Mouse (Mus musculus) large intestine, adult 2 months (tissue): ENCODE data around the gene Khdc4. TPM values are rescaled to one million over a fixed set of nuclear protein-coding genes. Genes with fewer than 3 reads are reported as not detected.
"Not testable (repeated sequence)": the region's sequence is repeated elsewhere in the genome, so short reads cannot be mapped to it uniquely, and the experiment has no call there.

Source experiments
- DNase-seq: peaks from one replicate; pipeline ENCODE4 v3.0.0-alpha.2; 2012; ENCODE audit warnings: low read depth, low spot score
- WGBS: fragments of 180-500 bp; shearing (Covaris S2); methylation state at CpG from one replicate; pipeline ENCODE4 v1.1.7; 2018; 5-methylcytosine and 5-hydroxymethylcytosine counted together
- polyA plus RNA-seq: library from polyadenylated mRNA; depleted of rRNA; stranded (reverse); fragments of >200 nt; gene quantifications from 2 replicates; pipeline ENCODE4 v1.2.3, GENCODE M21; 2012

The Khdc4 gene
- polyA plus RNA-seq, 1 experiment: 28.6 TPM

DNA sequence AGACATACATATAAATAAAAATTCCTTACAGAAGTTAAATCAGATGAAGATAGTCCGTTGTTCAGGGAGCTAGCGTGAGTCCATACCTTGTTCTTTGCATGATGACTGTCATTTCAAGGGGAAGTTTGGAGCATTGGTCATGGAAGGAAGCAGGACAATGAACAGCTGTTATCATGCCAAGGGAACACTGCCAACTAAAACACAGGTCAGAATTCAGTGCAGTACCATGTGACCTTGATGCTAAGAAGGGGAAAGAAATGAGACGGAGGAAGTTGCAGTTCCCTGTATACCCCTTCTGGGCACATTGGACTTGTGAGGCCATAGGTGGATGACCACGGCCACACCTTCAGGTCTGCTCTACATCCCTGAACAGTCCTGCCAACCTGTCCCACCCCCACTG, 31.0 kb upstream of the Khdc4 start:
- no peak for DNase-seq
- 27% methylated on average over 4 of the region's 4 CpGs for WGBS

DNA sequence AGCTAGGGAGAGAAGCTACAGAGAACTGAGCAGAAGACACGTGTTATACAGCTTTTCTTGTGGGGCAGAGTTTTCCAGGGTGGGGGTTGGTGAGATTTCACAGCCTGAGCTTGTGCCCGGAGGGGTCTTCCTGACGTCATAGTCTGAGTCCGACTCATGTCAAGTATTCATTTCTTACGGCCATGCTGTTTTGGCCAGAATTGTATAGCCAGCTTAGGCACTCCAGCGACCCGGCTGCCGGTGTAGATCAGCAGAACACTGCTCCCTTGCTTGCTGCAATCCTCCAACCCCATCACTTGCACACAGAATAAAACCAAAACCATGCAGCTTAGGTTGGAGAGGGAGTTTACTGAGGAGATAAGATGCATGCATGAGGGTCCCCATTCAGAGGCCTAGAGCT, 30.0 kb upstream of the Khdc4 start:
- 91% methylated on average over 8 of the region's 8 CpGs for WGBS
- no peak for DNase-seq

DNA sequence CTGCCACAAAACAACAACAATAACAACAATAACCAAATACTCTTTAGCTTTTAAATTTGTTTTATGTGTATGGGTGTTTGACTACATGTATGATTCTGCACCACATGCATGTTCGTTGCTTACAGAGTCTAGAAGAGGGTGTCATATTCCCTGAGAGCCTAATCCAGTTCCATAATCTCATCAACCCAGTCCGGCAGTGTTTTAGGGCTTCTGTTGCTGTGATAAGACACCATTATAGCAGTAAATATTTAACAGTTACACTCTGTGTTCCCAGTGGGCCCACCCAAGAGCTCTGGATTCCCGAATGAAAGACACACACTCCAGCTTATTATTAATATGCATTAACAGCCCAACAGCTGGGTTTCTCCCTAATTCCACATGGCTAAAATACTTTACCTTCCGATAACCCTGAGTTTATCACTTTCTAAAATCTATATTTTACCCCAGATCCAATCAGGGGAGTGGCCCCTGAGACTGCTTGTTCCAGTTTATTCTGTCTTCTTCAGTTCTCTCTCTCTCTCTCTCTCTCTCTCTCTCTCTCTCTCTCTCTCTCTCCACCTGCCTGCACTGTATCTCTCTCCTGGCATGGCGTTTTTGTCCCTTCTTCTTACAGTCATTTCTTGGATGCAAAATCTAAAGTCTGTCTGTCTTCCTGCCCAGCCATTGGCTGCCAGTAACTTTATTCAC, 27.0 kb upstream of the Khdc4 start:
- WGBS: 36% methylated on average over 5 of the region's 5 CpGs
- DNase-seq: no peak

DNA sequence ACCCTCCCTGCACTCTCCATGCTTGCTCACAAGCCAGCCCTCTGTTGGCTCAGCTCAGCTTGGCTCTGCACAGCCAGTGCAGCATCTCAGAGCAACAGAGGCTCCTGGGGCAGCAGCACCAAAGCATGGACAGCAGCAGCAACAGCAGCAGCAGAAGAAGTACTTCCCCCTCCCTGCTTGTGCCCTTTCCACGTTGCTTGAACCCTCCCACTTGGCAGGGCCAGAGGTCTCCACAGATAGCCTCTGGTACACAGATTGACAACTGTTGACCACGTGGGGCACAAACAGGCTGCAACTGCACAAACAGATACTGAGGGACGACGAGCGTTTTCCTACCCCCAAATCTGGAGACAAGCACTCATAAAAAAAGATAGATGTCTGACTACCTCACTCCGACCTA, 25.8 kb upstream of the Khdc4 start:
- 17% methylated on average over 6 of the region's 6 CpGs for WGBS
- DNase-seq: no peak

DNA sequence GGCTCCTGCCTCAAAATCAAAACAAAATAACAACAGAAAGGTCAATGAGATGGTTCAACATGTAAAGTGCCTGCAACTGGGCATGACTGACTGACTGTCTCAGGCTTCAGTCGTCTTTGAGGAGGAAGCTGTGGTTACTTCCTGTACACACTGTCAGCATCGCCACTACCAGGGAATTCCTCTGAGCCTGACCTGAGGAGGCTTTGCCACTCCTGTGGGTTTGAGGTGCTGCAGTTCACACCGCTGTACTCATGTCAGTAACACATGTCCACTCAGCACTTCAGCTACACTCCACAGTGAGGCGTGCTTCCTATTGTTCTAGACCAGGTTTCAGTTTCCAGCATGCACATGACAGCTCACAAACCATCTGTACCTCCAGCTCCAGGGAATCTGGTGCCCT, 21.5 kb upstream of the Khdc4 start:
- DNase-seq: no peak
- 62% methylated on average over 4 of the region's 4 CpGs for WGBS

DNA sequence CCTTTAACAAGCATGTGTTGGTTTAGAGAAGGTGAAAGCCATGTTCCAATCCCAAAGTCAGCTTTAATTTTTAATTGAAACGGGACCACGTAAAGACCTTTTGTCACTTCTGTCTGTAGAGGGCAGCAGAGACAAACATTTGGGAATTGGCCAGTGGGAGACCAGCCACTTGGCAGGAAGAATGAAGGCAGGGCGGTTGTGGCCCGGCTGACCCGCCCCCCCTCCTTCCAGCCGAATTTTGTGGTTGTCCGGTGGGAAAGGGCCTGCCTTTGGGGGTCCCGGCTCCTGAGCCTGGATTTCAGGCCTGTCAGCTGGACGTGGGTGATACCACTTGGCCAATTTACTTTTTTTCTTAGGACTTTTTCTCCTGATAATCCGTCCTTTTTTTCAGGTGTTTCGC, 8.2 kb upstream of the Khdc4 start:
- WGBS: 7% methylated on average over 11 of the region's 11 CpGs
- peak; percentile 90 for DNase-seq

DNA sequence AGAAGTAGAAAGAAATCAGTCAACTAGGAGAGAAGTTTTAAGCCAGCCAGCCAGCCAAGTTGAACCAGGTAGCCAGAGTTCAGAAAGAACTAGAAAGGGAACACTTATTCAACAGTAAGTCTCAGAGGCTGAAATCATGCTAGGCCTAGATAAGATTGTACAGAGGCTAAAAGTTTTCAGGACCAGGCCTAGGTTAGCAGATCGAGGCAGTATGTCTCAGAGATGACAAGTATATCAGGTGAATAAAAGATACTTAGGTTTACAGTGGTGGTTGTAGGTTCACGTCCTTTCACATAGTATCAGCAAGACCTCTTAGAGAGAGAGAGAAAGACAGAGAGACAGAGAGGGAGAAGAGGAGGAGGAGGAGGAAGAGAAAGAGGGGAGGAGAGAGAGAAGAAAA, 1.8 kb upstream of the Khdc4 start:
- 29% methylated on average over 2 of the region's 2 CpGs for WGBS
- DNase-seq: no peak

DNA sequence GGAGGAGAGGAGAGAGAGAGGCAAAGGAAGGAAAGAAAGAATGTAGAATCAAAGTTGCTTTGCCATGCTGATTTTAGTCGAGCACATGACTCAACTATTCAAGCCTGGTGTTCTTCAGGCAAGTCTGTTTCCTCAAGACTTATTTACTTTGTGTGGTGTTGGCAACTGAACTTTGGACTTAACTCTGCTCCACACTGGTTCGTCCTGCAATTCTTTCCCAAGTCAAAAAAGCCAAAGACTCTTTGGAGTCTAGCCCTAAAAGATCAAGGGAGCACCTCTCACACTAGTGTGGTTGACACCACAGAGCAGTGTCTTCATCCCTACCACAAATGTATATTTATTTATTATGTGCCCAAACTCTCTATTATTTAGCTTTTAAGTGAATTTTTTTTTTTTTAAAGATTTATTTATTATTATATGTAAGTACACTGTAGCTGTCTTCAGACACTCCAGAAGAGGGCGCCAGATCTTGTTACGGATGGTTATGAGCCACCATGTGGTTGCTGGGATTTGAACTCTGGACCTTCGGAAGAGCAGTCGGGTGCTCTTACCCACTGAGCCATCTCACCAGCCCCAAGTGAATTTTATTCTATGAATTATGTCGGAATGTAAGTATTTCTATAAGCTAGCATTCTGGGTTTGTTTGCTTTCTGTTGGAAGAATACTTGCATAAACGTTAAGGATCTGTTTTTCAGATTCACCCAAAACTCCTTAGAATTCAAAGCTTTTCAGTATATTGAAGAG, 1.2 kb upstream of the Khdc4 start:
- DNase-seq: peak; percentile 78
- WGBS: 14% methylated on average over 8 of the region's 8 CpGs

DNA sequence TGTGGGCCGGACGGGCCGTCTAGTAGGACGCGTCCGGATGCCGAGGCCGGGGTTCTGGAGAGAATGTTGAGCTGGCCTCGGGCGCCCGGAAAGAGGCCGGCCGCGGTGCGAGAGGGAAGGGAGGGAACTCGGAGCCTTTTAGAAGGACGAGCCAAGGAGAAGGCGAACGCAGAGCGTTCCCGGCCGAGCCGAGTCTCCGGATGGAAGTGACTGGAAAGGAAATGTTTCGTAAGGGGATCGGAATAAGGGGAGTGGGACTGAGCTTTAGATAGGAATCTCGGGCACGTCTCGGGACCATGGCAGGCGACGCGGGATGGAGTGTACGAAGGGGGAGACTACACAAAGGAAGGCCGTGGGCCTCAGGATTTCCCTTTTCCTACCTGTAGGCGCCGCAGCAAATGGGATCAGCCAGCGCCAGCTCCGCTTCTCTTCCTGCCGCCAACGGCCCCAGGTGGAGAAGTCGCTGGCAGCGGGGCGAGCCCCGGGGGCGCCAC, 402 bp downstream of the Khdc4 start:
- under 1% methylated on average over 45 of the region's 45 CpGs for WGBS
- DNase-seq: no peak

DNA sequence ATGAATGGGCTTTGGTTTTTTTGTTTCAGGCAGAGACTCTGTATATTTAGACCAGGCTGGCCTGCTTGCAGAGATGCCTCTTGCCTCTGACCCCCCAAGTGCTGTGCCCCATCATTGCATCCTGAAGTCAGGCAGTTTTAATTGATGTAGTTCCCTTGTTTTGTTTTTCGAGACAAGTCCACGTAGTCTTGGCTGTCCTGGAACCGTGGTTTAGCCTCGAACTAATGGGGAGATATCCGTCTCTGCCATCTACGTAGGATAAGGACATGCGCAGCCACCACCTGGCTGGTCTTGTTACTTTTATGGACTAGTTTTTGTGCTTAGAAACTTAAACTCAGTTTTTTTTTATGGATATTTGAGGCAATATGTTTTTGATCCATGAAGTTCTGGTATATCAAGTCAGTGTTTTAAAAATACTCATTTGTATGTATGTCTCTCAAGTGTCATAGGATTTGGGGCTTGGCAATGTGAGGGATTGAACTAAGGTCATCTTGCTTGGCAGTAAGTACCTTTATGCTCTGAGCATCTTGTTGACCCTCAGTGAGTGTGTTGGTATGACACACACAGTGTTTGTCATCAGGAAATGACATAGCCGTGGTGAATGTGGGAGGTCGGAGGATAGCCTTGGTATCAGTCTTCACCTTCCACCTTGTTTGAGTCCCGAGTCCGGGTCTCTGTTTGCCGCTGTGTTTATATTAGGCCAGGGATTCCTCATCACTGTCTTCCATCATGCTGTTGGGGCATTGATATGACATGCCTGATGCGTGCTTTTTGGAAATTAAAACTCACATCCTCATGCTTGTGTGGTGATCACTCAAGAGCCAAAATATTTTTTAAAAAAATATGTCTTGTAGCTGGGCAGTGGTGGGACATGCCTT, 1.4 kb downstream of the Khdc4 start:
- WGBS: 8% methylated on average over 13 of the region's 13 CpGs
- no peak for DNase-seq

DNA sequence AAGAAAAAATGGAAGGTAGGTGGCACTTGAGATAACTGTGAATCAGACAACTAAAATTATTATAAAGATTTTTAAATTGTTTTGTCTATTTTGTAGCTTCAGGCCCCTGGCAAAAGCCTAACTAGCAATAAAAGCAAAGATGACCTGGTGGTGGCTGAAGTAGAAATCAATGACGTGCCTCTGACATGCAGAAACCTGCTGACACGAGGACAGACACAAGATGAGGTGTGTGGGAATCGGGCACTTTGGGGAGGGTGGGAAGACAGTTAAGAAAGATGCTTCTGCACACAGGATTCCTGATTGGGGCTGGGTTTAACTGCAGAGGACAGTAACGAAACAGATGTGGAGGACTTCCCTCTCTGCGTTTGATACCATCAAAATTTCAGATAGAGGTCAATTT, 3.5 kb downstream of the Khdc4 start:
- no peak for DNase-seq
- WGBS: 79% methylated on average over 5 of the region's 5 CpGs

DNA sequence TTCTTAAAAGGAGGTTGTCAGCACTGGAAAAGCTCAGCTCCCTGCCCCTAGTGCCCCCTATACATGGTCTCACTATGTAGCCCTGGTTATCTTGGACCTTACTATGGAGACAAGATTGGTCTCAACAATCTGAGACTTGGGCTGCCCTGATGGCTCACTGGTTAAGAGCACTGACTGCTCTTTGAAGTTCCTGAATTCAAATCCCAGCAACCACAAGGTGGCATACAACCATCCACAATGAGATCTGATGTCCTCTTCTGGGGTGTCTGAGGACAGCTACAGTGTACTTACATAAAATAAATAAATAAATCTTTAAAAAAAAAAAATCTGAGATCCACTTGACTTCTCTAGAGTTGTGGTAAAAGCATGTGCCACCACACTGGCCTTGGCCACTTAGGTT, 9.9 kb downstream of the Khdc4 start:
- DNase-seq: no peak

DNA sequence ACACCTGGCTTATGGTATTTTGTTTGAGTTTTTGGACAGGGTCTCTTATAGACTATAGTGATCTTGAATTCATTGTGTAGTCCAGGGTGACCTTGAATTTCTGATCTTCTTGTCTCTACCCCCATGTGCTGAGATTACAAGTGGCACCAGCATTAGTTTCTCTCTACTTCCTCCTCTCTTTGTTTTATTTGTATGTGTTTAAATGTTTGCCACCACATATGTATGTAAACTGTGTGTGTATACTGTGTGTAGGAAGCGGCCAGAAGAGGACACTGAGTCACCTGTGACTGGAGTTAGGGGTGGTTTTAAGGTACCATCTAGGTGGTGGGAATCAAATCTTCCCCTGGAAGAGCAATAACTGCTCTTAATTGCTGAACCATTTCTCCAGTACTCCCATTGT, 12.4 kb downstream of the Khdc4 start:
- DNase-seq: no peak
- WGBS: 87% methylated on average over 1 of the region's 1 CpGs

DNA sequence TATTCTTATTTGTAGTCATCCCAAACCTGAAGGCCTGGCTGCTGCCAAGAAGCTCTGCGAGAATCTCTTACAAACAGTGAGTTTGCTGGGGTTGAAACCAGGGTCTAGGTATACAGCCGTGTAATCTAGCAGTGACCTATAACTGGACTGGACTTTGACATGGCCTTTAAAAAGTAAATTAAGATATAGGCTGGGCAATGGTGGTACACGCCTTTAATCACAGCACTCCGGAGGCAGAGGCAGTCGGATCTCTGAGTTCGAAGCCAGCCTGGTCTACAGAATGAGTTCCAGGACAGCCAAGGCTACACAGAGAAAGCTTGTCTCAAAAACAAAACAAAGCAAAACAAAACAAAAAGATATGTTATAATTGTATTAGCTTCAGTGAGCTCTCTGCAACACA, 13.2 kb downstream of the Khdc4 start:
- WGBS: 59% methylated on average over 6 of the region's 6 CpGs
- no peak for DNase-seq

DNA sequence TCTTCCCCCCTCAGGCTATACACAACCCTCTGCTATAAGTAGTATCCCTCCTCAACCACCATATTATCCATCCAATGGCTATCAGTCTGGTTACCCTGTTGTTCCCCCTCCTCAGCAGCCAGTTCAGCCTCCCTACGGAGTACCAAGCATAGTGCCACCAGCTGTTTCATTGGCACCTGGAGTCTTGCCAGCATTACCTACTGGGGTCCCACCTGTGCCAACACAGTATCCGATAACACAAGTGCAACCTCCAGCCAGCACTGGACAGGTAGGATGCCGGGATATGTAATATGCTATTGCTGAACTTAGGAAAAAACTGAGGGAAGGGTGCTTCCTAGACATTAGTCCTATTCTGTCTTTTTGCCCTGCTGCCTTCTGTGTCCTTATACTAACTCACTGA, 14.6 kb downstream of the Khdc4 start:
- 77% methylated on average over 3 of the region's 3 CpGs for WGBS
- no peak for DNase-seq

DNA sequence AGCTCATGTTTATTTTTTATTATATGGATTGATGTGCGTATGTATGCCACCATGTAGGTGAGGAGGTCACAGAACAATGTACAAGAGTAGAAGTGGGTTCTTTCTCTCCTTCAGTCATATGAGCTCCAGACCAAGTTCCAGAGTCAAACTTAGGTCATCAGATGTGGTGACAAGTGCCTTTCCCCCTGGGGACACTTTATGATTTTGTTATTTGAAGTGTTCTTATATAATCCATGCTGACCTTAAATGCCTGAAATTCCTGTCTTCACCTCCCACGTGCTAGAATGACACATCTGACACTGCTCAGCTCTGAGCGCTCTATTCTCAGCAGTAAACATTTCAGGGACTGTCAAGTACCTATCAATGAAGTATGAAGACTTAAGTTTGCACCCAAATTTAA, 15.6 kb downstream of the Khdc4 start:
- DNase-seq: no peak
- 58% methylated on average over 3 of the region's 3 CpGs for WGBS

DNA sequence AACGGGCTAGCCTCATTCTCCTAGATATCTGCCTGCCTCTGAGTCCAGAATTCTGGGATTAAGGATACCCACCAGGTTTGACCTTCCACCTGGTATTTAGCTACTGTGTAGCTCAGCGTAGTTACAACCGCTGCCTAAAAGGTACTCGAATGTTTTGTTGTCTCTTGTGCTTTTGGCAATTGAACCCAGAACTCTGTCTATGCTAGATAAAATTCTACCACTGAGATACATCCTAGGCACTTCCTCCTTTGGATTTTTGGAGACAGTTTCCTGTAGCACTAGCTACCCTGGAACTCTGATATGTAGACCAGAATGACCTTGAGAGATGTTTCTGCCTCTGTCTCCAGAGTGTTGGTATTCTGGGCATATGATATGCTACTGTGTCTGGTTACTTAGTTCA, 28.1 kb downstream of the Khdc4 start:
- WGBS: 87% methylated on average over 4 of the region's 4 CpGs

DNA sequence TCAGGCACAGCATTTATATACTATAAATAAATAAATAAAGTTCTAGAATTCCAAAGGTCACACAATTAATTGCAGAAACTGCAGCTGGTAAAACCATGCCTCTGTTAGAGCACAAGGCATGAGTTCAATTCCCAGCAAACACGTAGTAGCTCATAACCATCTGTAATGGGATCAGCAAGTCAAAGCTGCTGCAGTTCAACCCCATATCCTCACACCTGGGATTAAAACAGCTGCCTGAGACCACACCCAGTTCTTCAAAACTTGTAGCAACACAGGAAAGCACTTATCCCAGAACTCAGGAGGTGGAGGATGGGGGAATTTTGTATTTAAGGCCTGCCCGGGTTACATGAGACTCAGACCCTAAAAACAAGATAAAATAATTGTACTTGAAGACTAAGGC, 29.1 kb downstream of the Khdc4 start:
- DNase-seq: no peak
- WGBS: 49% methylated on average over 2 of the region's 2 CpGs

More for the DNA sequence above, 28.1 kb downstream of the Khdc4 start:
- no peak for DNase-seq

DNA sequence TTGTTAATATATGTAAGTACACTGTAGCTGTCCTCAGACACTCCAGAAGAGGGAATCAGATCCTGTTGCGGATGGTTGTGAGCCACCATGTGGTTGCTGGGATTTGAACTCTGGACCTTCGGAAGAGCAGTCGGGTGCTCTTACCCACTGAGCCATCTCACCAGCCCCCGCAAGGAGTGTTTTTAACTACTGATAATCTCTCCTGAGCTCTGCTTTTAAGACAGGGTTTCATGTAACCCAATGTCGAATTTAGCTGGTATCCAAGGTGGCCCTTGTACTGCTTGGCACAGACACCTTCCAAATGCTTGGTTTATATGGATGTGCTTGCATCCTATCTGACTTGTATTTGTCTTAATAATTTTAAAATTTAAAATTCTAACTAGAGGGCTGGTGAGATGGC, 30.1 kb downstream of the Khdc4 start:
- DNase-seq: not testable (repeated sequence)
- 94% methylated on average over 5 of the region's 5 CpGs for WGBS

DNA sequence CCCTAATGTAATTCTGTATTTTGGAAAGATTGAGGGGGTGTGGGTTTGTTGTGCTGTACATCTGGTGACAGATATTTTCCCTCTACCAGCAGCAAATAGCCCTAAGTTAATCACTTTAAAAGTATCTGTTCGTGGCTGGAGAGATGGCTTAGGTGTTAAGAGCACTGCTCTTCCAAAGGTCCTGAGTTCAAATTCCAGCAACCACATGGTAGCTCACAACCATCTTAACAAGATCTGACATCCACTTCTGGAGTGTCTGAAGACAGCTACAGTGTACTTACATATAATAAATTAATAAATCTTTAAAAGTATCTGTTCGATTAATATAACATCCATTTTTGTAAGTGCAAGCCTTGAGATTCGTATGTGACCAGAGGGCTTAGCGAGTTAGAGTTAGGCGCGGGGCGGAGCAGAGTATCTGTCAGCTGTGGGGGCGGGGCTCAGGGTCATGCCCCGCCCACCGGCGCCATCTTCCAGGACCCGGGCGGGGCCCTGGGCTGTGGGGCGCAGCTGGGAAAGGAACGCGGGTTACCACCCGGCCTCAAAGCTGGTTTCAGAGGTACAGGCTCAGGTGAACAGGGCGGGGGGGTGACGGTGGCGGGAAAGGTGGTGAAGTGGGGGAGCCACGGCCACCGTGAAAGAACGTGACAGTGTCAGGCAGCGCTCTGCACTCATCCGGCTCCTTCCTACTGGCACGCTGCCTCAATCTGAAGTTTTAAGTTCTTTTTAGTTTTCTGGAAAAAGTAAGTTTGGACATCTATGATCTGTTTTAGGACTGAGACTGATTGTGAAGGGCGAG, 31.0 kb downstream of the Khdc4 start, which contains the start of gene Rit1:
Rit1 (plus strand) TSS at position 440 of the 799 bp plus-strand sequence.
- DNase-seq: peak; percentile 65
- WGBS: under 1% methylated on average over 27 of the region's 27 CpGs
